11 mouse cellular contexts compared by ENCODE assay signal in genomic region chr19:15339979-15340304, GRCm38 (mm10).
DNase-seq lines count a peak whose midpoint lies in the region; ATAC-seq lines count a peak whose summit lies in the region.
"Had no signal": no experiment of that assay in that cellular context is flagged by ENCODE, and none has a peak within 500 bp of the region (broad histone marks: within the 10 kb centered on the region; RNA-seq: fewer than 3 reads in every experiment).

No protein-coding gene starts in this region.

- peak overlapping the region; percentile 42 for H3K4me2 ChIP-seq in kidney, embryonic 15.5 days
- H3K4me2 ChIP-seq in embryonic facial prominence, embryonic 11.5 days (ENCODE audit: low read depth, low read length) = peak overlapping the region; percentile 27
- H3K4me2 ChIP-seq in hindbrain, embryonic 11.5 days (replicated peaks; ENCODE audit: low read depth, low read length) = peak overlapping the region; percentile 33
- peak overlapping the region; percentile 38 for H3K4me2 ChIP-seq in midbrain, embryonic 16.5 days (ENCODE audit: low read length)
- H3K4me2 ChIP-seq: lung, embryonic 14.5 days; stomach, embryonic 15.5 days had no signal

- DNase-seq in kidney, postnatal 14 days = no peak
- DNase-seq in embryonic facial prominence, embryonic 11.5 days (ENCODE audit: low spot score) = no peak
- no peak for DNase-seq in hindbrain, embryonic 11.5 days (ENCODE audit: low spot score)
- DNase-seq in cerebellum, postnatal 25 days = no peak
- DNase-seq in urinary bladder, postnatal 25 days (ENCODE audit: low spot score) = no peak
- DNase-seq in yolk sac, embryonic 10.5 days (ENCODE audit: low spot score) = no peak
- DNase-seq: lung, embryonic 14.5 days had no signal

- H3K27ac ChIP-seq in kidney, embryonic 15.5 days = no peak overlapping the region
- H3K27ac ChIP-seq in embryonic facial prominence, embryonic 11.5 days (replicated peaks; ENCODE audit: low read depth, low read length) = no peak overlapping the region
- peak overlapping the region; percentile 48 for H3K27ac ChIP-seq in hindbrain, embryonic 11.5 days (ENCODE audit: low read depth, low read length)
- peak overlapping the region; percentile 68 for H3K27ac ChIP-seq in midbrain, embryonic 16.5 days (ENCODE audit: low read length)
- H3K27ac ChIP-seq: stomach, embryonic 15.5 days had no signal

- H3K4me3 ChIP-seq in kidney, embryonic 15.5 days (replicated peaks) = no peak overlapping the region
- no peak overlapping the region for H3K4me3 ChIP-seq in embryonic facial prominence, embryonic 11.5 days (ENCODE audit: low read depth, low read length)
- H3K4me3 ChIP-seq in hindbrain, embryonic 11.5 days (ENCODE audit: low read depth, low read length) = no peak overlapping the region; the same call in 1 of the 2 replicates
- H3K4me3 ChIP-seq in midbrain, embryonic 16.5 days (ENCODE audit: low read depth, low read length) = no peak overlapping the region
- H3K4me3 ChIP-seq: stomach, embryonic 15.5 days had no signal

- H3K27me3 ChIP-seq in kidney, embryonic 15.5 days = peaks cover 44% of the 10 kb centered on the region
- no peaks in the 10 kb centered on the region for H3K27me3 ChIP-seq in embryonic facial prominence, embryonic 11.5 days (ENCODE audit: control insufficient read depth, insufficient read depth, low read length)
- no peaks in the 10 kb centered on the region for H3K27me3 ChIP-seq in hindbrain, embryonic 11.5 days (ENCODE audit: control insufficient read depth, insufficient read depth, low read length)
- no peaks in the 10 kb centered on the region for H3K27me3 ChIP-seq in midbrain, embryonic 16.5 days (ENCODE audit: control insufficient read depth, insufficient read depth, low read depth, low read length)
- H3K27me3 ChIP-seq: stomach, embryonic 15.5 days had no signal

- 19% methylated on average over 11 of the region's 11 CpGs for WGBS in kidney, embryonic 15.5 days
- WGBS in embryonic facial prominence, embryonic 11.5 days = 38% methylated on average over 11 of the region's 11 CpGs
- WGBS in hindbrain, embryonic 11.5 days = 41% methylated on average over 11 of the region's 11 CpGs
- 47% methylated on average over 11 of the region's 11 CpGs for WGBS in midbrain, embryonic 16.5 days

- H3K9ac ChIP-seq in kidney, embryonic 15.5 days = no peak overlapping the region
- no peak overlapping the region for H3K9ac ChIP-seq in embryonic facial prominence, embryonic 11.5 days (replicated peaks; ENCODE audit: low read length)
- no peak overlapping the region for H3K9ac ChIP-seq in hindbrain, embryonic 11.5 days (ENCODE audit: low read depth, low read length)
- H3K9ac ChIP-seq in midbrain, embryonic 16.5 days (ENCODE audit: low read depth, low read length) = 0 out of 2 replicates have a peak overlapping the region, but pooled peaks have one; percentile 21
- H3K9ac ChIP-seq: lung, embryonic 14.5 days; stomach, embryonic 15.5 days had no signal

- no peaks in the 10 kb centered on the region for H3K9me3 ChIP-seq in kidney, embryonic 15.5 days (replicated peaks)
- no peaks in the 10 kb centered on the region for H3K9me3 ChIP-seq in embryonic facial prominence, embryonic 11.5 days (replicated peaks; ENCODE audit: control insufficient read depth, low read length)
- no peaks in the 10 kb centered on the region for H3K9me3 ChIP-seq in hindbrain, embryonic 11.5 days (ENCODE audit: control insufficient read depth, low read length)
- H3K9me3 ChIP-seq in midbrain, embryonic 16.5 days (replicated peaks; ENCODE audit: control insufficient read depth, low read length, poor library complexity, severe bottlenecking) = no peaks in the 10 kb centered on the region
- H3K9me3 ChIP-seq: stomach, embryonic 15.5 days had no signal

- H3K36me3 ChIP-seq in kidney, embryonic 15.5 days = no peaks in the 10 kb centered on the region
- no peaks in the 10 kb centered on the region for H3K36me3 ChIP-seq in embryonic facial prominence, embryonic 11.5 days (replicated peaks; ENCODE audit: control insufficient read depth, insufficient read depth, low read depth, low read length)
- H3K36me3 ChIP-seq in hindbrain, embryonic 11.5 days (ENCODE audit: control insufficient read depth, insufficient read depth, low read length) = no peaks in the 10 kb centered on the region
- H3K36me3 ChIP-seq in midbrain, embryonic 16.5 days (ENCODE audit: control insufficient read depth, insufficient read depth, low read length) = no peaks in the 10 kb centered on the region
- H3K36me3 ChIP-seq: stomach, embryonic 15.5 days had no signal

- no peak; the same call in none of the 2 replicates for ATAC-seq in kidney, embryonic 15.5 days (replicated peaks; ENCODE audit: low FRiP score)
- 0 out of 2 replicates have a peak, but pooled peaks have one; percentile 29 for ATAC-seq in embryonic facial prominence, embryonic 11.5 days (replicated peaks; ENCODE audit: insufficient number of reproducible peaks, low FRiP score, low TSS enrichment, low read depth)
- peak; percentile 46 for ATAC-seq in hindbrain, embryonic 11.5 days (ENCODE audit: low FRiP score)
- ATAC-seq in midbrain, embryonic 16.5 days = peak; percentile 27
- ATAC-seq: inflammation-experienced regulatory T-cells, adult 6 months had no signal

- peaks cover 13% of the 10 kb centered on the region; the same call in 1 of the 2 replicates for H3K4me1 ChIP-seq in kidney, embryonic 15.5 days
- H3K4me1 ChIP-seq in embryonic facial prominence, embryonic 11.5 days (ENCODE audit: control insufficient read depth, insufficient read depth, low read length) = no peaks in the 10 kb centered on the region
- H3K4me1 ChIP-seq in hindbrain, embryonic 11.5 days (replicated peaks; ENCODE audit: control insufficient read depth, insufficient read depth, low read length) = 0 out of 2 replicates have a peak, but pooled peaks cover 2% of the 10 kb centered on the region
- H3K4me1 ChIP-seq in midbrain, embryonic 16.5 days (ENCODE audit: control insufficient read depth, insufficient read depth, low read length) = peaks cover 16% of the 10 kb centered on the region
- H3K4me1 ChIP-seq: stomach, embryonic 15.5 days had no signal

Comparison
In these comparisons a context has a peak if more than half of its experiments do, and no peak if none do; other contexts are left out.
1. H3K27ac ChIP-seq: peak in hindbrain, embryonic 11.5 days (single experiment) and midbrain, embryonic 16.5 days (single experiment); none in kidney, embryonic 15.5 days (single experiment) and embryonic facial prominence, embryonic 11.5 days (single experiment).
2. Peak in every context shown above with its lines, with median percentiles within 50 percentile points of each other: H3K4me2 ChIP-seq.